Mouse (Mus musculus) limb, embryonic 13.5 days (tissue): ENCODE measurements around the gene Hps6. TPM values are rescaled to one million over a fixed set of nuclear protein-coding genes. Genes with fewer than 3 reads are reported as not detected.
A peak's percentile ranks its signal among the peaks of the same experiment; 100 is the strongest.
"Not testable (repeated sequence)": the region's sequence is repeated elsewhere in the genome, so short reads cannot be mapped to it uniquely, and the experiment has no call there.

Source experiments
- ATAC-seq: fragments of 200-750 bp; cut with Nextera tagmentation; 2 replicates; pipeline ENCODE4 v1.8.0; 2017; ENCODE audit warnings: low read depth, moderate number of reproducible peaks, moderate TSS enrichment; ENCODE audit not compliant: low FRiP score
- H3K27ac ChIP-seq: fragments of 300-500 bp; sonication (generic); 2 replicates; pipeline ENCODE4 v1.5.1; 2015; ENCODE audit warnings: inconsistent platforms, mild to moderate bottlenecking, moderate library complexity
- H3K27me3 ChIP-seq: fragments of 300-500 bp; sonication (generic); 2 replicates; pipeline ENCODE4 v1.6.1; 2015; ENCODE audit warnings: mild to moderate bottlenecking, inconsistent platforms
- H3K36me3 ChIP-seq: fragments of 300-500 bp; sonication (generic); 2 replicates; pipeline ENCODE4 v1.6.1; 2015; ENCODE audit warnings: inconsistent platforms, mild to moderate bottlenecking, moderate library complexity
- H3K4me1 ChIP-seq: fragments of 300-500 bp; sonication (generic); 2 replicates; pipeline ENCODE4 v1.6.1; 2015; ENCODE audit warnings: inconsistent platforms
- H3K4me2 ChIP-seq: fragments of 300-500 bp; sonication (generic); replicated peaks from 2 replicates; pipeline ENCODE4 v1.6.1; 2015; ENCODE audit warnings: inconsistent platforms, mild to moderate bottlenecking, moderate library complexity
- H3K4me3 ChIP-seq: fragments of 300-500 bp; sonication (generic); 2 replicates; pipeline ENCODE4 v1.5.1; 2015; ENCODE audit warnings: moderate library complexity, mild to moderate bottlenecking, inconsistent platforms
- H3K9ac ChIP-seq: fragments of 300-500 bp; sonication (generic); 2 replicates; pipeline ENCODE4 v1.6.1; 2015; ENCODE audit warnings: mild to moderate bottlenecking, inconsistent platforms
- H3K9me3 ChIP-seq: fragments of 300-500 bp; sonication (generic); 2 replicates; pipeline ENCODE4 v1.6.1; 2016; ENCODE audit warnings: inconsistent platforms
- WGBS: fragments of 180-500 bp; shearing (Covaris S2); methylation state at CpG from one replicate; pipeline ENCODE4 v1.1.7; 2015; 5-methylcytosine and 5-hydroxymethylcytosine counted together
- polyA plus RNA-seq: library from polyadenylated mRNA; unstranded; fragments of >200 nt; fragmentation: Nextera tagmentation; extraction: Ambion mirVana; gene quantifications from 2 replicates; pipeline ENCODE4 v1.2.1, GENCODE M21; 2015

Gene Hps6
- 7.3 and 8.1 TPM in 2 replicates for polyA plus RNA-seq

DNA sequence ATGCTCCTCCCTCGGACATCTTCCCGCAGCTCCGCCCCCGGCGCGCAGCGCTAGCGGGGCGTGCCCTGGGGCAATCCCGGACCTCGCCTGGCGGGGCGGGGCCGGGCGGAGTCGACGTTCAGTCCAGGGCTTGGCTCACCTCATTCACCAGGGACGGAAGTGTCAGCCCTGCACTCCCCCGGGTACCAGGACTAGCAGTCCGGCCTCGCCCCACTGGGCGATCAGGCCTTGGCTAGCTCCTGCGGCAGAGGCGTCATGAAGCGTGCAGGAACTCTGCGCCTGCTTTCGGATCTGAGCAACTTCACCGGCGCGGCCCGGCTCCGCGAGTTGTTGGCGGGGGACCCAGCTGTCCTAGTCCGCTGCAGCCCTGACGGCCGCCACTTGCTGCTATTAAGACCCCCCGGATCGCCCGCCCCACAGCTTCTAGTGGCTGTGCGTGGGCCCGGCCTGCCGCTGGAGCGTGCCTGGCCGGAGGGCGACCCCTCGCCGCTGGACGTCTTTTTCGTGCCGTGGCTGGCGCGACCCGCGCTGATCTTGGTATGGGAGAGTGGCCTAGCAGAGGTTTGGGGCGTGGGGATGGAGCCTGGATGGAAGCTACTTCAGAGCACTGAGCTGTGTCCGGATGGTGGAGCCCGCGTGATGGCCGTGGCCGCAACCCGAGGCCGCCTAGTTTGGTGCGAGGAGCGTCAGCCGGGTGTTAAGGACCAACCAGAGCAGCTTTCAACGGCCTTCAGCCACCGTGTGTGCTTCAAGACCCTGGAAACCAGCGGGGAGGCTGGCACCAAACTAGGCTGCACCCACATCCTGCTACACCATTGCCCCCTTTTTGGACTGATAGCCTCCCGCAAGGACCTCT lies at the start of gene Hps6:
Hps6 (plus strand) TSS at position 138 of the 856 bp plus-strand sequence.
- H3K9me3 ChIP-seq, result no peaks in the 10 kb centered on the region
- 1% methylated on average over 70 of the region's 70 CpGs for WGBS
- peaks cover 3% of the 10 kb centered on the region; the same call in 1 of the 2 replicates for H3K27me3 ChIP-seq
- peaks cover 23% of the 10 kb centered on the region for H3K4me1 ChIP-seq
- peak; percentile 73 for ATAC-seq
- H3K36me3 ChIP-seq, result peaks cover 15% of the 10 kb centered on the region
- H3K4me3 ChIP-seq, result peak within 1 kb of the TSS; percentile 73
- H3K27ac ChIP-seq, result no peak within 1 kb of the TSS
- H3K4me2 ChIP-seq, result peak within 1 kb of the TSS; percentile 98
- peak within 1 kb of the TSS; percentile 84 for H3K9ac ChIP-seq

GRCm38 (mm10) chr19:45956736-45957135 lies 46.6 kb upstream of the Hps6 start:
- H3K36me3 ChIP-seq, result peaks cover 48% of the 10 kb centered on the region
- no peaks in the 10 kb centered on the region; the same call in 1 of the 2 replicates for H3K4me1 ChIP-seq
- 89% methylated on average over 7 of the region's 7 CpGs for WGBS
- no peak for ATAC-seq
- H3K9me3 ChIP-seq, result no peaks in the 10 kb centered on the region
- no peaks in the 10 kb centered on the region for H3K27me3 ChIP-seq
- H3K4me3 ChIP-seq, result no peak overlapping the region
- no peak overlapping the region for H3K27ac ChIP-seq
- H3K9ac ChIP-seq, result no peak overlapping the region
- no peak overlapping the region for H3K4me2 ChIP-seq

- WGBS, result 13% methylated on average over 5 of the region's 5 CpGs
- H3K36me3 ChIP-seq, result peaks cover 59% of the 10 kb centered on the region
Measured at GRCm38 (mm10) chr19:45960770-45961169, 42.5 kb upstream of the Hps6 start.

GRCm38 (mm10) chr19:45984379-45984778 lies 18.9 kb upstream of the Hps6 start:
- Histone ChIP-seq H3K4me3 (no peak overlapping the region), H3K27me3 (no peaks in the 10 kb centered on the region), H3K9ac (no peak overlapping the region), H3K36me3 (peaks cover 11% of the 10 kb centered on the region), H3K4me1 (no peaks in the 10 kb centered on the region), H3K9me3 (no peaks in the 10 kb centered on the region), H3K4me2 (no peak overlapping the region), H3K27ac (no peak overlapping the region)
- no peak for ATAC-seq

More at GRCm38 (mm10) chr19:45960770-45961169, 42.5 kb upstream of the Hps6 start:
- Histone ChIP-seq H3K27me3 (no peaks in the 10 kb centered on the region), H3K4me3 (no peak overlapping the region), H3K27ac (no peak overlapping the region), H3K4me1 (no peaks in the 10 kb centered on the region; the same call in 1 of the 2 replicates), H3K4me2 (no peak overlapping the region), H3K9me3 (no peaks in the 10 kb centered on the region), H3K9ac (no peak overlapping the region)
- ATAC-seq, result no peak

DNA sequence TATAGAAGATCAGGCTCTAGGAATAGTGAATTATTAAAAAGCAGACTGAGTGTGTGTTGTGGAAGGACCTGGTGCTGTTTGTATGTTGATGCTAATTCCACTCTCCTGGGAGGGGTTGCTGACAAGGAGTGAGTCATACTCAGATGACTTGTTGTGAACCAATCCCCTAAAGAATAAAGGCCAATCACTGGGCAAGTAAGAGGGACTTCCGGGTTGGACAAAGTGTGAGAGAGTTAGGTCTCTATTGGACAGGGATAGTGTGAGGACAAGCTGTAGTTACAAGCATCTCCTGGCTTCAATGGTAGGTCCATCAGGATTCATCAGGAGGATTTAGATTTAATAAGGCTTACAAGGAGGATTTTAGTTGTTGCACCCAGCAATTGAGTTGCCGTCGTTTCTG lies 15.1 kb upstream of the Hps6 start:
- Histone ChIP-seq H3K36me3 (peaks cover 11% of the 10 kb centered on the region), H3K27me3 (no peaks in the 10 kb centered on the region), H3K9me3 (no peaks in the 10 kb centered on the region), H3K4me1 (no peaks in the 10 kb centered on the region), H3K9ac (no peak overlapping the region), H3K4me2 (no peak overlapping the region), H3K27ac (no peak overlapping the region), H3K4me3 (no peak overlapping the region)
- 95% methylated on average over 3 of the region's 3 CpGs for WGBS
- ATAC-seq, result no peak

DNA sequence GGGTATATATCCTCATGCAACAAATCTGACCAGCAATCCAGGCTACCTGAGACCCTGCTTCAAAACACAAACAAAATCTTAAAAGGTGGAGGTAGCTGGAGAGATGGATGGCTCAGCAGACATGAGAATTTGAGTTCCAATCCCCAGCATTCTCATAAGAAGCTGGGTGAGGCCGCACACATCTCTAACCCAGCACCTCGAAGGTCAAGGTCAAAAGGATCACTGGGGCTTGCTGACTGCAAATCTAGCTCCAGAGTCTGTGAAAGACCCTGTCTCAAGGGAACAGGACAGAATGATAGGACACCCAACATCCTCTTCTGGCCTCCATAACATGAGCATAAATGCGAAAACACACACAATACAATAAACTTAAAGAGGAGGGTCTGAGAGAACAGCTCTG lies 12.1 kb upstream of the Hps6 start:
- ATAC-seq, result no peak
- Histone ChIP-seq H3K4me3 (no peak overlapping the region), H3K36me3 (peaks cover 18% of the 10 kb centered on the region), H3K27ac (no peak overlapping the region), H3K9me3 (no peaks in the 10 kb centered on the region), H3K9ac (no peak overlapping the region), H3K4me1 (no peaks in the 10 kb centered on the region), H3K27me3 (no peaks in the 10 kb centered on the region), H3K4me2 (no peak overlapping the region)
- 93% methylated on average over 3 of the region's 3 CpGs for WGBS

GRCm38 (mm10) chr19:45993441-45993840 lies 9.9 kb upstream of the Hps6 start:
- not testable (repeated sequence) for H3K9me3 ChIP-seq, ATAC-seq, H3K4me2 ChIP-seq, H3K9ac ChIP-seq, H3K4me3 ChIP-seq, H3K27me3 ChIP-seq, H3K36me3 ChIP-seq, H3K27ac ChIP-seq, H3K4me1 ChIP-seq
- 81% methylated on average over 6 of the region's 6 CpGs for WGBS

DNA sequence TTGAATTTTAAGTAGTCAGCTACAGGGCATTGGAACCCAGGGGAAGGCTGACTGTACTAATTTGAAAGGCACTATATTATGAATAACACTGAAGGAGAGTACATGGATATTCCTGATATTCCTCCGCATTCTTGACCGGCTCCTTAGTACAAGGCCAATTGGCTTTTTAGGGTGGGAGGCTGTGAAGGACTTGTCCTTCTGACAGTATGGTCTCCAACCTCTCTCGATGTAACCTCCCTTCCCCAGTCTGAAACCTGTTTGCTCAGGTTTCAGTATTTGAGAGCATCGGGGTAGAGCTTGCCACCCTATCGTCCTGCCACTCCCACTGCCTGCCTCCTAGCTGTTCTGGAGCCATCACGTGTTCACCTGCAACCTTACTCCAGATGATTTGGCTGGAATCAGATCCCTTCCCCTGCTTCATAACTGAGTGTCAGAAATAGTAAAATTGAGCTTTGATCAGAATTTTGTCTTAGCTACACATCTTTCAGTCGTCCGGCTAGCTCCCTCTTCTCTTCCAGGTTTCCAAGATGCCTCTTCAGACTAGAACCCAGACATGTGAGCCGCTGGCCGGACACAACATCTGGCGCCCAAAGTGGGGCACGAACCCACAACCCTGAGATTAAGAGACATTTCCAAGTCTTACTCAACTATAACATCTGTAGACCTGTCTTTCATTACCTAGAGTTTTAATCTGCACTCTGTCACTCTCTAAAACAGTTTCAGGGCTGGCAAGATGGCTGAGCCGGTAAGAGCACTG lies 9.1 kb upstream of the Hps6 start:
- no peak for ATAC-seq
- Histone ChIP-seq H3K4me1 (peaks cover 9% of the 10 kb centered on the region), H3K36me3 (peaks cover 7% of the 10 kb centered on the region), H3K27ac (no peak overlapping the region), H3K9ac (no peak overlapping the region), H3K9me3 (no peaks in the 10 kb centered on the region), H3K27me3 (no peaks in the 10 kb centered on the region), H3K4me2 (no peak overlapping the region), H3K4me3 (no peak overlapping the region)
- WGBS, result 95% methylated on average over 13 of the region's 13 CpGs

- ATAC-seq, result no peak
- peaks cover 3% of the 10 kb centered on the region; the same call in 1 of the 2 replicates for H3K27me3 ChIP-seq
- H3K4me1 ChIP-seq, result peaks cover 9% of the 10 kb centered on the region
- H3K9me3 ChIP-seq, result no peaks in the 10 kb centered on the region
- peak overlapping the region; percentile 69 for H3K4me2 ChIP-seq
- peak overlapping the region; percentile 85 for H3K4me3 ChIP-seq
- H3K36me3 ChIP-seq, result peaks cover 7% of the 10 kb centered on the region
- H3K9ac ChIP-seq, result peak overlapping the region; percentile 95
- H3K27ac ChIP-seq, result peak overlapping the region; percentile 92; the same call in 1 of the 2 replicates
- 67% methylated on average over 5 of the region's 5 CpGs for WGBS
Measured at GRCm38 (mm10) chr19:45997365-45997764, 5.9 kb upstream of the Hps6 start.

GRCm38 (mm10) chr19:45997785-45998693 lies 5.3 kb upstream of the Hps6 start, which contains the start of gene Armh3:
TSS of gene Armh3 (minus strand) at chr19:45998488.
- Histone ChIP-seq H3K36me3 (peaks cover 7% of the 10 kb centered on the region), H3K4me2 (peak within 1 kb of the TSS; percentile 69), H3K9me3 (no peaks in the 10 kb centered on the region), H3K27me3 (peaks cover 3% of the 10 kb centered on the region; the same call in 1 of the 2 replicates), H3K4me3 (peak within 1 kb of the TSS; percentile 85), H3K9ac (peak within 1 kb of the TSS; percentile 95), H3K27ac (peak within 1 kb of the TSS; percentile 92), H3K4me1 (peaks cover 9% of the 10 kb centered on the region)
- peak; percentile 92 for ATAC-seq
- 1% methylated on average over 76 of the region's 76 CpGs for WGBS

- peak overlapping the region; percentile 69 for H3K4me2 ChIP-seq
- peak overlapping the region; percentile 85 for H3K4me3 ChIP-seq
- peaks cover 3% of the 10 kb centered on the region; the same call in 1 of the 2 replicates for H3K27me3 ChIP-seq
- no peak overlapping the region for H3K27ac ChIP-seq
- ATAC-seq, result no peak
- peaks cover 7% of the 10 kb centered on the region for H3K36me3 ChIP-seq
- no peaks in the 10 kb centered on the region for H3K9me3 ChIP-seq
- peaks cover 12% of the 10 kb centered on the region for H3K4me1 ChIP-seq
- no peak overlapping the region for H3K9ac ChIP-seq
- 9% methylated on average over 8 of the region's 8 CpGs for WGBS
Measured at GRCm38 (mm10) chr19:45998694-45999217, 4.6 kb upstream of the Hps6 start.
